Mouse (Mus musculus) myocyte (in vitro differentiated cells): ENCODE measurements around the gene Add2. TPM values are rescaled to one million over a fixed set of nuclear protein-coding genes. Genes with fewer than 3 reads are reported as not detected.

Source experiments
- H3K27me3 ChIP-seq: one replicate; pipeline ENCODE4 v1.6.1; 2011; ENCODE audit not compliant: control insufficient read depth, insufficient read depth, insufficient read length
- H3K36me3 ChIP-seq: one replicate; pipeline ENCODE4 v1.6.1; 2011; ENCODE audit not compliant: control insufficient read depth, insufficient read depth
- H3K4me2 ChIP-seq: one replicate; pipeline ENCODE4 v1.6.1; 2011; ENCODE audit warnings: low read depth, control low read depth
- H3K4me3 ChIP-seq: one replicate; pipeline ENCODE4 v1.5.1; 2011; ENCODE audit warnings: mild to moderate bottlenecking, control low read depth, moderate library complexity
- H3K79me2 ChIP-seq: one replicate; pipeline ENCODE4 v1.6.1; 2011; ENCODE audit not compliant: control insufficient read depth, insufficient read depth
- H3ac ChIP-seq: one replicate; pipeline ENCODE4 v1.6.1; 2011; ENCODE audit not compliant: control insufficient read depth, insufficient read length
- CEBPB ChIP-seq: IDR thresholded peaks from 2 replicates; pipeline ENCODE4 v1.6.1; 2011; ENCODE audit warnings: mild to moderate bottlenecking, moderate library complexity; ENCODE audit not compliant: poor library complexity, insufficient read depth, severe bottlenecking
- E2F4 ChIP-seq: IDR thresholded peaks from one replicate; pipeline ENCODE4 v1.6.1; 2011; ENCODE audit warnings: mild to moderate bottlenecking, control low read depth, moderate library complexity; ENCODE audit not compliant: insufficient read depth
- MAX ChIP-seq: IDR thresholded peaks from one replicate; pipeline ENCODE4 v1.6.1; 2011; ENCODE audit warnings: low read depth, mild to moderate bottlenecking, control low read depth
- MYOD1 ChIP-seq, 3 experiments: IDR thresholded peaks; one replicate each; pipeline ENCODE4 v1.6.1; 2011; ENCODE audit warnings: control low read depth in 2 of 3, low read depth in 2 of 3, mild to moderate bottlenecking in 2 of 3, moderate library complexity in 1 of 3; ENCODE audit not compliant: insufficient read length in 2 of 3, control insufficient read depth in 1 of 3
- MYOG ChIP-seq, 3 experiments: IDR thresholded peaks; one replicate each; pipeline ENCODE4 v1.6.1; 2011; ENCODE audit warnings: control low read depth in 2 of 3, low read depth in 2 of 3, mild to moderate bottlenecking in 2 of 3; ENCODE audit not compliant: insufficient read length in 2 of 3, control insufficient read depth in 1 of 3, insufficient read depth in 1 of 3
- POLR2A ChIP-seq: IDR thresholded peaks from one replicate; pipeline ENCODE4 v1.6.1; 2011; ENCODE audit warnings: low read depth, mild to moderate bottlenecking, control low read depth, moderate library complexity; ENCODE audit not compliant: insufficient read length
- POLR2AphosphoS2 ChIP-seq: IDR thresholded peaks from one replicate; pipeline ENCODE4 v1.6.1; 2011; ENCODE audit warnings: low read depth, control low read depth; ENCODE audit not compliant: insufficient read length
- REST ChIP-seq: IDR thresholded peaks from one replicate; pipeline ENCODE4 v1.6.1; 2011; ENCODE audit warnings: mild to moderate bottlenecking, control low read depth, moderate library complexity; ENCODE audit not compliant: insufficient read depth, insufficient read length
- SRF ChIP-seq: IDR thresholded peaks from one replicate; pipeline ENCODE4 v1.6.1; 2011; ENCODE audit warnings: low read depth; ENCODE audit not compliant: control insufficient read depth, insufficient read length
- TCF12 ChIP-seq: IDR thresholded peaks from one replicate; pipeline ENCODE4 v1.6.1; 2011; ENCODE audit warnings: mild to moderate bottlenecking, control low read depth; ENCODE audit not compliant: poor library complexity, insufficient read depth, severe bottlenecking
- TCF3 ChIP-seq: IDR thresholded peaks from one replicate; pipeline ENCODE4 v1.6.1; 2011; ENCODE audit warnings: low read depth, control low read depth; ENCODE audit not compliant: insufficient read length
- USF1 ChIP-seq: IDR thresholded peaks from one replicate; pipeline ENCODE4 v1.6.1; 2011; ENCODE audit warnings: low read depth, mild to moderate bottlenecking, control low read depth, moderate library complexity
- polyA plus RNA-seq: library from polyadenylated mRNA; unstranded; fragments of >200 nt; fragmentation: generic; extraction: Trizol; gene quantifications from one replicate; pipeline ENCODE4 v1.2.1, GENCODE M21; 2012; ENCODE audit warnings: missing spikeins

Add2 gene
- polyA plus RNA-seq, 1 experiment = 3.6 TPM

GRCm38 (mm10) chr6:86019415-86020237 is 8.9 kb upstream of the Add2 start:
- H3K79me2 ChIP-seq = no peaks in the 10 kb centered on the region
- TF ChIP-seq TCF12 (no peak), USF1 (no peak), CEBPB (peak; percentile 93), POLR2A (no peak)
- H3K4me3 ChIP-seq = no peak overlapping the region
- no peaks in the 10 kb centered on the region for H3K27me3 ChIP-seq
- H3K36me3 ChIP-seq = no peaks in the 10 kb centered on the region
- no peak overlapping the region for H3K4me2 ChIP-seq
- no peak overlapping the region for H3ac ChIP-seq

- Histone ChIP-seq H3K4me3 (no peak overlapping the region), H3K27me3 (no peaks in the 10 kb centered on the region), H3K36me3 (no peaks in the 10 kb centered on the region), H3K79me2 (no peaks in the 10 kb centered on the region), H3ac (no peak overlapping the region), H3K4me2 (no peak overlapping the region)
- no peak for TF ChIP-seq MYOD1 (IDR thresholded peaks at IDR 0.05; ENCODE audit: control insufficient read depth in 1 of 3, insufficient read length in 2 of 3, low read depth in 2 of 3)
Observed at GRCm38 (mm10) chr6:86020948-86021347, 7.5 kb upstream of the Add2 start.

- no peaks in the 10 kb centered on the region for H3K79me2 ChIP-seq
- no peaks in the 10 kb centered on the region for H3K36me3 ChIP-seq
- H3K4me2 ChIP-seq = no peak overlapping the region
- no peak overlapping the region for H3K4me3 ChIP-seq
- no peak overlapping the region for H3ac ChIP-seq
- TF ChIP-seq REST (no peak), MYOG (IDR thresholded peaks at IDR 0.05; ENCODE audit: control insufficient read depth in 1 of 3, insufficient read depth in 1 of 3, insufficient read length in 2 of 3, low read depth in 2 of 3) (no peak), MYOD1 (IDR thresholded peaks at IDR 0.05; ENCODE audit: control insufficient read depth in 1 of 3, insufficient read length in 2 of 3, low read depth in 2 of 3) (no peak), TCF3 (no peak), E2F4 (no peak), TCF12 (no peak), CEBPB (no peak), POLR2AphosphoS2 (no peak), POLR2A (no peak), SRF (no peak)
- peaks cover 4% of the 10 kb centered on the region for H3K27me3 ChIP-seq
Observed at GRCm38 (mm10) chr6:86026632-86027292, 1.7 kb upstream of the Add2 start.

- Histone ChIP-seq H3ac (no peak overlapping the region), H3K4me2 (peak overlapping the region; percentile 52), H3K36me3 (no peaks in the 10 kb centered on the region), H3K27me3 (peaks cover 4% of the 10 kb centered on the region), H3K4me3 (no peak overlapping the region), H3K79me2 (no peaks in the 10 kb centered on the region)
- TF ChIP-seq TCF12 (no peak), MAX (no peak), POLR2A (no peak), TCF3 (no peak), E2F4 (no peak), MYOG (IDR thresholded peaks at IDR 0.05; ENCODE audit: control insufficient read depth in 1 of 3, insufficient read depth in 1 of 3, insufficient read length in 2 of 3, low read depth in 2 of 3) (no peak), SRF (no peak), CEBPB (no peak), USF1 (no peak), MYOD1 (IDR thresholded peaks at IDR 0.05; ENCODE audit: control insufficient read depth in 1 of 3, insufficient read length in 2 of 3, low read depth in 2 of 3) (no peak), POLR2AphosphoS2 (no peak), REST (no peak)
Observed at GRCm38 (mm10) chr6:86028150-86028549, 331 bp upstream of the Add2 start.

- H3K27me3 ChIP-seq = peaks cover 4% of the 10 kb centered on the region
- TF ChIP-seq CEBPB = no peak
- TF ChIP-seq POLR2A = no peak
- no peaks in the 10 kb centered on the region for H3K79me2 ChIP-seq
Observed at GRCm38 (mm10) chr6:86029323-86029713, 837 bp downstream of the Add2 start.

More at GRCm38 (mm10) chr6:86029323-86029713, 837 bp downstream of the Add2 start:
- H3K4me2 ChIP-seq = peak overlapping the region; percentile 52
- H3K4me3 ChIP-seq = no peak overlapping the region
- no peak overlapping the region for H3ac ChIP-seq
- no peaks in the 10 kb centered on the region for H3K36me3 ChIP-seq
